Mouse (Mus musculus): ENCODE measurements at regions not wholly inside any gene's neighbourhood (a gene's known extent, or its start where the extent isn't known, plus 50 kb on each side); places are given as distances from the start of the nearest gene placed in this dataset.

DNA sequence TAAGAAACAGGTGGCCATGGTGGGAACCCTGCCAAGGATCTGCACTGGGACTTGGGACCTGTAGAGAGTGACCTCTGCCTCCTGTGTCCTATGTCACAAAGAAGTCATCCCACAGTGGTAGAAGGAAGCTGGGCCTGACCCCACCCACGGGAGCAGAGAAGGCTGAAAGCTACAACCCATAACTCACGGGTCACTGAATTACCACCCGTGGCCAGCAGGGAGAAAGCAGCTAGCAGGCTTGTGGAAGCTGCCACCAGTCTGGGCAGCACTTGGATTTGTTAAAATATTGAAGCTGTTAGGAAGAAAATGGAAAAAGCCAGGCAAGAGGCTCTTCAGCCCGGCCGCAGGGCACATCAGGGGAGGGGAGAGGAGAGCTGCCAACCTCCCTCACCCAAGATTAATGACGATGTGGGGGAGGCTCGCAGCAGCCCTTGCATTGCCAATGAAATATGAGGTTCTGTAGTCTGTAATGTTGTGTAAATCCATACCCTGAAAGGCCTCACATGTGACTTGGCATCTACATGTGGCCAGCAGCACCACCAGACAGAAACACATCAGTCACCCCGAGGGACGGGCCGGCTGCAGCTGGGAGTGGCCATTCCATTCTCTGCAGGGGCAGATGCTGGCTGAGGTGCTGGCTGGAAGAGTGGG, 94.5 kb downstream of the Olfm1 start:
- no peaks in the 10 kb centered on the region for H3K9me3 ChIP-seq (ENCODE audit: low read length)
- TF ChIP-seq CTCF (conservative IDR thresholded peaks at IDR 0.05; ENCODE audit: low read length) (no peak), NANOG (IDR thresholded peaks at IDR 0.05; ENCODE audit: borderline replicate concordance, low read length) (no peak), POU5F1 (IDR thresholded peaks at IDR 0.05; ENCODE audit: borderline replicate concordance, low read length) (no peak)
- H3K4me3 ChIP-seq (replicated peaks; ENCODE audit: low read length) = no peak overlapping the region
- H3K27me3 ChIP-seq (ENCODE audit: insufficient read depth, low read length) = no peaks in the 10 kb centered on the region
- no peaks in the 10 kb centered on the region for H3K36me3 ChIP-seq (ENCODE audit: insufficient read depth, low read length)
- peaks cover 4% of the 10 kb centered on the region for H3K4me1 ChIP-seq (replicated peaks; ENCODE audit: low read depth, low read length)

DNA sequence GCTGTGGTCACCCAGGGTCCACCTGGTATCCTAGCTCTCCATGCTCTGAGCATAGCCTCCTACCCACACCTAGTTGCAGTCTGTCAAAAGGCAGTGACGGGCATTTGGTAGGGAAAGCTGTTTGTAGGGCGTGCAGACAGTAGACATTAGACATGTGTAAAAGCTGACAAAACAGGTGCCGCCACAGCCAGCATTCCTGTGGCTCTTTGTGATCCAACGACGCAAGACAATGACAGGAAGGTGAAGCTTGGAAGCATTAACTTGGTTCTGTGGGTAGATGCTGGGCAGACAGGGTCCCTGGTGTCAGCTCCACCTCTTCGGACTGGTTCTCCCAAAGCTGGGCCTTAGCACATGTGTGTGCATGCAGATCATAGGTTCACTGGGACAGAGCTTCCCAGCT, 96.5 kb downstream of the Olfm1 start:
- TF ChIP-seq CTCF (conservative IDR thresholded peaks at IDR 0.05; ENCODE audit: low read length) (no peak), NANOG (IDR thresholded peaks at IDR 0.05; ENCODE audit: borderline replicate concordance, low read length) (no peak), POU5F1 (IDR thresholded peaks at IDR 0.05; ENCODE audit: borderline replicate concordance, low read length) (no peak)
- Histone ChIP-seq H3K4me1 (replicated peaks; ENCODE audit: low read depth, low read length) (no peaks in the 10 kb centered on the region), H3K36me3 (ENCODE audit: insufficient read depth, low read length) (no peaks in the 10 kb centered on the region), H3K4me3 (replicated peaks; ENCODE audit: low read length) (no peak overlapping the region), H3K27me3 (ENCODE audit: insufficient read depth, low read length) (no peaks in the 10 kb centered on the region), H3K9me3 (ENCODE audit: low read length) (no peaks in the 10 kb centered on the region)

DNA sequence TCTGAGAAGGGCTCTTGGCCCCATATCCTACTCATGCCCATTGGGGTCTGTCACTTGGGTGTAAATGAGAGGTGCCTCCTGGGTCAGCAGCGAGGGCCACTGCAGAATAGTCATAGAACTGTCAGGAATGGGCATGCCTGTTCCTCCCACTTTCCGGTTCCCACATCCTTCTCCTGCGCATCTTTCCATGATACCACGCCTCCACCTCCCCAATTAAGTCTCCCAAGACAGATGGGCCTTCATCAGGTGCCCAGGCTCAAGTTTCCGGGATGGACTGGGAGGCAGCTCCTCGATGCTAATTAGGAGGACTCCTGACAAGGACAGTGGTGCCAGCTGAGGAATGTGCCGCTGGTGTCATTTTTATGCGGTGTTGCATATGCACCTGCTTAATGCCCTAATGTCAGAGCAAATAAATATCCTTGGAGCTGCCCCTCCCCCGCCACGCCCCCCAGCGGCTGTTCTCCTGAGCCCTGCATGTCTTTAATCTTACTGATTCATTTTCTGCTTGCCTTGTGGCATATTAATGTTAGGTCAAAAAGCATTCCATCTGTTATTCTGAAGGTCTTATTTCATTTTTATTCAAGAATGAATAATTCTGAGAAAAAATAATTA, 97.2 kb downstream of the Olfm1 start:
- Histone ChIP-seq H3K36me3 (ENCODE audit: insufficient read depth, low read length) (no peaks in the 10 kb centered on the region), H3K4me3 (replicated peaks; ENCODE audit: low read length) (no peak overlapping the region), H3K4me1 (replicated peaks; ENCODE audit: low read depth, low read length) (no peaks in the 10 kb centered on the region), H3K9me3 (ENCODE audit: low read length) (no peaks in the 10 kb centered on the region), H3K27me3 (ENCODE audit: insufficient read depth, low read length) (no peaks in the 10 kb centered on the region)
- TF ChIP-seq CTCF (conservative IDR thresholded peaks at IDR 0.05; ENCODE audit: low read length) = no peak
- no peak for TF ChIP-seq POU5F1 (IDR thresholded peaks at IDR 0.05; ENCODE audit: borderline replicate concordance, low read length)
- no peak for TF ChIP-seq NANOG (IDR thresholded peaks at IDR 0.05; ENCODE audit: borderline replicate concordance, low read length)

DNA sequence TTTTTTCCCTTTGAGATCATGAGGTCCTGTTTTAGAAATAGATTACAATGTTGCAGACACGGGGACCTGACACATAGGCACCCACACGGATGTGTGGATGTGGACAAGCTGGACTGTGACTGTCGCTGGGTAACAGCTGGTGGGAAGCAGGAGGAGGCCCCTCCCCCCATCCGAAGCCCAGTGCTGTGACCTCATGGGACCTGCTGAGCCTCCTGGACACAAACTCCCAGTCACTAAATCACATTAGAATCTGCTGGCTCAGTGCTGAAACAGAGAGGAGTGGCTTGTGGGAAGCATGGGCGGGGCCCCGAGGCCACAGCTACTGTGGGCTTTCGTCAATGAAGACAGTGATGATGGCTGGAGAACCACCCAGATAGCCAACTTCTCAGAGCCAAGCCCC, 101.7 kb downstream of the Olfm1 start:
- TF ChIP-seq CTCF (conservative IDR thresholded peaks at IDR 0.05; ENCODE audit: low read length) (no peak), NANOG (IDR thresholded peaks at IDR 0.05; ENCODE audit: borderline replicate concordance, low read length) (no peak), POU5F1 (IDR thresholded peaks at IDR 0.05; ENCODE audit: borderline replicate concordance, low read length) (no peak)

DNA sequence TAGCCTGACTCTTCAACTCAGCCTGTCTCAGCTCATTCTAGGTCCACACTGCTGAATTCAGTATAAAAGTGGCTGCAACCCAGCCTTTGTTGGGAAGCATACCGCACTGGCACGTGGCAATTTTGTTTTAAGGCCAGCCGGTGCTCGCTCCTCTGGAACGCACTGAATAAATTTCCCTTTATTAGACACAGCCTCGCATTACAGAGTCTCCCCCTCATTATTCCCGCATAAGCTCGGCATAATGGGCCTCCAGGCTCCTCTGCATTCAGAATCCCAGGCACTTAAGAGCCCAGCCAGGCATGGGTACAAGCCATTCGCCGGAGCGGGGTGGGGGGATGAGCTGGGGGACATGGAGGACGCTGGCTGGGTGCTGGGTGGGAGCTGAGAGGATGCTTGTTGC, 103.4 kb downstream of the Olfm1 start:
- no peak overlapping the region for H3K4me3 ChIP-seq (replicated peaks; ENCODE audit: low read length)
- H3K27me3 ChIP-seq (ENCODE audit: insufficient read depth, low read length) = 0 out of 2 replicates have a peak, but pooled peaks cover 3% of the 10 kb centered on the region
- H3K9me3 ChIP-seq (ENCODE audit: low read length) = no peaks in the 10 kb centered on the region
- no peaks in the 10 kb centered on the region for H3K4me1 ChIP-seq (replicated peaks; ENCODE audit: low read depth, low read length)
- H3K36me3 ChIP-seq (ENCODE audit: insufficient read depth, low read length) = no peaks in the 10 kb centered on the region
- TF ChIP-seq POU5F1 (IDR thresholded peaks at IDR 0.05; ENCODE audit: borderline replicate concordance, low read length) (no peak), CTCF (conservative IDR thresholded peaks at IDR 0.05; ENCODE audit: low read length) (no peak), NANOG (IDR thresholded peaks at IDR 0.05; ENCODE audit: borderline replicate concordance, low read length) (no peak)

More for the DNA sequence above, 101.7 kb downstream of the Olfm1 start:
- Histone ChIP-seq H3K4me1 (replicated peaks; ENCODE audit: low read depth, low read length) (no peaks in the 10 kb centered on the region), H3K36me3 (ENCODE audit: insufficient read depth, low read length) (no peaks in the 10 kb centered on the region), H3K27me3 (ENCODE audit: insufficient read depth, low read length) (0 out of 2 replicates have a peak, but pooled peaks cover 3% of the 10 kb centered on the region), H3K9me3 (ENCODE audit: low read length) (no peaks in the 10 kb centered on the region), H3K4me3 (replicated peaks; ENCODE audit: low read length) (no peak overlapping the region)

DNA sequence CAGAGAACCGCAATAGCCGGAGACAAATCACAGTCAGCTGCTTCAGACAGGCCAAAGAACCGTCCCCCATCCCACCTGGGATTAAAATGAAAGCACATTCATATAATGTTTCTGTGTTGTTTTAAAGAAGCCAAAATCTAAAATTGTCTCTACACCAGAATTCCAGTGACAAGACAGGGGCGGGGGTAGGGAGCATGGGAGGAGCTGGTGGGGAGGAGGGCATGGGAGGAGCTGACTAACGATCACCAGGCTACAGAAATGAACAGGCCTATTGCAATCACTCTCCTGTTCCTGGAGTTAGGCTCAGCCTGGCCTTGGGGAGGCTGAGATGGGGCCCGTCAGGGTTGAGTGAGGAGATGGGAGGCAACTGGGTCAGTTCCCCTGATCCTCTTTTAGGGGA, 105.9 kb downstream of the Olfm1 start:
- H3K27me3 ChIP-seq (ENCODE audit: insufficient read depth, low read length) = 0 out of 2 replicates have a peak, but pooled peaks cover 3% of the 10 kb centered on the region

DNA sequence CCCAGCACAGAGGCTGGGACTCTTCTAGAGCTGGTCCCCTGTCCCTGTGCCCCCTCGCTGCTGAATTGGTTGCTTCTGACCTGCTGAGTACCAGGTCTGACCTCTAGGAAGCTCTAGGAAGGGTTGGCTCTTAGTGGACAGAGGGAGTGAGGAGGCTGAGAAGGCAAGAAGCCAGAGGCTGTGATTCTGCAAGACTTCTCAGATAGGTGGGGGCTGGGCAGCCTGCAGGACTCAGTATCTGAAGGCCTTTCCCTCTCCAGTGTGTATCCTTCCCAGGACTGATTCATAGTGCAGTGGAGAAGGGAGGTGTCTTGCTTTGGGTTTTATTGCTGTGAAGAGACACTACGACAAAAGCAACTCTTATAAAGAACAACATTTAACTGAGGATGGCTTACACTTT, 106.6 kb downstream of the Olfm1 start:
- H3K9me3 ChIP-seq (ENCODE audit: low read length) = no peaks in the 10 kb centered on the region
- H3K4me3 ChIP-seq (replicated peaks; ENCODE audit: low read length) = no peak overlapping the region
- no peaks in the 10 kb centered on the region for H3K36me3 ChIP-seq (ENCODE audit: insufficient read depth, low read length)
- H3K4me1 ChIP-seq (replicated peaks; ENCODE audit: low read depth, low read length) = no peaks in the 10 kb centered on the region
- 0 out of 2 replicates have a peak, but pooled peaks cover 3% of the 10 kb centered on the region for H3K27me3 ChIP-seq (ENCODE audit: insufficient read depth, low read length)
- TF ChIP-seq CTCF (conservative IDR thresholded peaks at IDR 0.05; ENCODE audit: low read length) (no peak), NANOG (IDR thresholded peaks at IDR 0.05; ENCODE audit: borderline replicate concordance, low read length) (no peak), POU5F1 (IDR thresholded peaks at IDR 0.05; ENCODE audit: borderline replicate concordance, low read length) (no peak)

More for the DNA sequence above, 105.9 kb downstream of the Olfm1 start:
- no peak overlapping the region for H3K4me3 ChIP-seq (replicated peaks; ENCODE audit: low read length)
- no peaks in the 10 kb centered on the region for H3K4me1 ChIP-seq (replicated peaks; ENCODE audit: low read depth, low read length)
- TF ChIP-seq CTCF (conservative IDR thresholded peaks at IDR 0.05; ENCODE audit: low read length) (no peak), POU5F1 (IDR thresholded peaks at IDR 0.05; ENCODE audit: borderline replicate concordance, low read length) (no peak)
- H3K9me3 ChIP-seq (ENCODE audit: low read length) = no peaks in the 10 kb centered on the region
- no peaks in the 10 kb centered on the region for H3K36me3 ChIP-seq (ENCODE audit: insufficient read depth, low read length)

DNA sequence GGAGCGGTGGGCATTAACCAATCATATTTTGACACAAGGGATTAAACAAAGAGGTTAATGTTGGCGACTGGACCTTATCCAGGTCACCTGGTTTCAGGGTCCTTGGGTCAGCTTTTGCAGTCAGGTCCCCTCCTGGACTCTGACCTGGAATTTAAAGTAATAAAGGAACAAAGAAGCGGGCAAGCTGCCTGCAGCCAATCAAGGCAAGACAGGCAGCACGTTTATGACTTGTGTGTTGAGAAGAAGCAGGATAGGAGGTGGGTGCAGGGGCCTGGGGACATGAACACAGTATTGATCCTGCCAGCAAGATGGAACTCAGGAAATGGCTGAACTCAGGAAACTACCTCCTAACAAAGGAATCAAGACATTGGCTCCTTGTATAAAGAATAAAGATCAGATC, 108.5 kb downstream of the Olfm1 start:
- no peak overlapping the region for H3K4me3 ChIP-seq (replicated peaks; ENCODE audit: low read length)
- no peaks in the 10 kb centered on the region for H3K9me3 ChIP-seq (ENCODE audit: low read length)
- TF ChIP-seq CTCF (conservative IDR thresholded peaks at IDR 0.05; ENCODE audit: low read length) (no peak), POU5F1 (IDR thresholded peaks at IDR 0.05; ENCODE audit: borderline replicate concordance, low read length) (no peak), NANOG (IDR thresholded peaks at IDR 0.05; ENCODE audit: borderline replicate concordance, low read length) (no peak)
- no peaks in the 10 kb centered on the region for H3K4me1 ChIP-seq (replicated peaks; ENCODE audit: low read depth, low read length)
- H3K36me3 ChIP-seq (ENCODE audit: insufficient read depth, low read length) = no peaks in the 10 kb centered on the region
- H3K27me3 ChIP-seq (ENCODE audit: insufficient read depth, low read length) = 0 out of 2 replicates have a peak, but pooled peaks cover 3% of the 10 kb centered on the region

Measured in E14TG2a.4 (cell line).